Mouse (Mus musculus) CH12.LX (cell line): ENCODE measurements around the gene Arsk.

Source experiments
- CHD1 ChIP-seq: IDR thresholded peaks from 2 replicates; pipeline ENCODE4 v1.6.1; 2012; ENCODE audit warnings: low read depth, low read length, improper control_type of control experiment, inconsistent platforms
- CHD2 ChIP-seq: IDR thresholded peaks from 2 replicates; pipeline ENCODE4 v1.6.1; 2011; ENCODE audit warnings: low read length, improper control_type of control experiment
- CTCF ChIP-seq, 2 experiments: IDR thresholded peaks in 1 of 2; conservative IDR thresholded peaks in 1 of 2; 2 replicates each; pipeline ENCODE4 v1.5.1; 2011 to 2012; ENCODE audit warnings: low read depth in 2 of 2, low read length in 2 of 2, improper control_type of control experiment in 1 of 2, inconsistent platforms in 1 of 2, mild to moderate bottlenecking in 1 of 2, moderate library complexity in 1 of 2
- EP300 ChIP-seq: IDR thresholded peaks from 2 replicates; pipeline ENCODE4 v1.6.1; 2011; ENCODE audit warnings: low read length, improper control_type of control experiment
- ETS1 ChIP-seq: conservative IDR thresholded peaks from 2 replicates; pipeline ENCODE4 v1.6.1; 2012; ENCODE audit warnings: low read depth, mild to moderate bottlenecking, inconsistent platforms, low read length, improper control_type of control experiment, moderate library complexity
- HCFC1 ChIP-seq: IDR thresholded peaks from 2 replicates; pipeline ENCODE4 v1.6.1; 2012; ENCODE audit warnings: low read depth, mild to moderate bottlenecking, inconsistent platforms, low read length, improper control_type of control experiment
- MAZ ChIP-seq: IDR thresholded peaks from 2 replicates; pipeline ENCODE4 v1.6.1; 2012; ENCODE audit warnings: low read depth, mild to moderate bottlenecking, inconsistent platforms, low read length, improper control_type of control experiment, moderate library complexity
- MXI1 ChIP-seq: IDR thresholded peaks from 2 replicates; pipeline ENCODE4 v1.6.1; 2011; ENCODE audit warnings: mild to moderate bottlenecking, low read depth, low read length, improper control_type of control experiment
- NELFE ChIP-seq: IDR thresholded peaks from 2 replicates; pipeline ENCODE4 v1.6.1; 2011; ENCODE audit warnings: low read depth, low read length, improper control_type of control experiment
- POLR2A ChIP-seq: IDR thresholded peaks from 2 replicates; pipeline ENCODE4 v1.6.1; 2011; ENCODE audit warnings: low read depth, mild to moderate bottlenecking, improper control_type of control experiment, low read length
- SIN3A ChIP-seq: IDR thresholded peaks from 2 replicates; pipeline ENCODE4 v1.6.1; 2012; ENCODE audit warnings: low read length, improper control_type of control experiment, inconsistent platforms
- SMC3 ChIP-seq: IDR thresholded peaks from 2 replicates; pipeline ENCODE4 v1.6.1; 2011; ENCODE audit warnings: low read depth, low read length, improper control_type of control experiment
- TBP ChIP-seq: conservative IDR thresholded peaks from 2 replicates; pipeline ENCODE4 v1.6.1; 2011; ENCODE audit warnings: low read depth, low read length, improper control_type of control experiment
- ZKSCAN1 ChIP-seq: IDR thresholded peaks from 2 replicates; pipeline ENCODE4 v1.6.1; 2012; ENCODE audit warnings: low read depth, inconsistent platforms, low read length, improper control_type of control experiment, borderline replicate concordance

GRCm38 (mm10) chr13:76056896-76057266, 41.6 kb downstream of the Arsk start, which contains the start of gene Gpr150:
- TF ChIP-seq CTCF (conservative IDR thresholded peaks at IDR 0.05 in 1 of 2, IDR thresholded peaks at IDR 0.05 in 1 of 2; ENCODE audit: low read depth in 2 of 2, low read length in 2 of 2) (no peak), CHD1 (no peak), POLR2A (no peak), MAZ (no peak), CHD2 (no peak), TBP (no peak), ETS1 (no peak), ZKSCAN1 (no peak), EP300 (no peak), MXI1 (no peak), SIN3A (no peak), SMC3 (no peak), HCFC1 (no peak), NELFE (no peak)
